Mouse (Mus musculus): ENCODE measurements around the gene Rxrb. TPM values are rescaled to one million over a fixed set of nuclear protein-coding genes. Genes with fewer than 3 reads are reported as not detected.
"Not testable (repeated sequence)": the region's sequence is repeated elsewhere in the genome, so short reads cannot be mapped to it uniquely, and the experiment has no call there.

The Rxrb gene
- total RNA-seq (2021): 10 to 100 TPM; 80.6 to 84.1 TPM
- long read RNA-seq, experiment 1, transcript Rxrb-201 (10 exons, 2,627 nt): major isoform, 65 of 174 reads
- long read RNA-seq, experiment 1, transcript Rxrb-207 (10 exons, 2,577 nt): minor isoform, 54 of 174 reads
- long read RNA-seq, experiment 1, transcript Rxrb-204 (1 exons, 939 nt): minor isoform, 7 of 174 reads
- long read RNA-seq, experiment 1, partial matches to known transcripts: 14 of 174 reads
- long read RNA-seq, experiment 1, other reads (novel, unspliced or antisense): 25 of 174 reads
- long read RNA-seq, experiment 2, transcript Rxrb-204 (1 exons, 939 nt): minor isoform, 8 of 125 reads
- long read RNA-seq, experiment 2, transcript Rxrb-207 (10 exons, 2,577 nt): major isoform, 41 of 125 reads
- long read RNA-seq, experiment 2, transcript Rxrb-201 (10 exons, 2,627 nt): minor isoform, 40 of 125 reads
- long read RNA-seq, experiment 2, partial matches to known transcripts: 7 of 125 reads
- long read RNA-seq, experiment 2, other reads (novel, unspliced or antisense): 25 of 125 reads

DNA sequence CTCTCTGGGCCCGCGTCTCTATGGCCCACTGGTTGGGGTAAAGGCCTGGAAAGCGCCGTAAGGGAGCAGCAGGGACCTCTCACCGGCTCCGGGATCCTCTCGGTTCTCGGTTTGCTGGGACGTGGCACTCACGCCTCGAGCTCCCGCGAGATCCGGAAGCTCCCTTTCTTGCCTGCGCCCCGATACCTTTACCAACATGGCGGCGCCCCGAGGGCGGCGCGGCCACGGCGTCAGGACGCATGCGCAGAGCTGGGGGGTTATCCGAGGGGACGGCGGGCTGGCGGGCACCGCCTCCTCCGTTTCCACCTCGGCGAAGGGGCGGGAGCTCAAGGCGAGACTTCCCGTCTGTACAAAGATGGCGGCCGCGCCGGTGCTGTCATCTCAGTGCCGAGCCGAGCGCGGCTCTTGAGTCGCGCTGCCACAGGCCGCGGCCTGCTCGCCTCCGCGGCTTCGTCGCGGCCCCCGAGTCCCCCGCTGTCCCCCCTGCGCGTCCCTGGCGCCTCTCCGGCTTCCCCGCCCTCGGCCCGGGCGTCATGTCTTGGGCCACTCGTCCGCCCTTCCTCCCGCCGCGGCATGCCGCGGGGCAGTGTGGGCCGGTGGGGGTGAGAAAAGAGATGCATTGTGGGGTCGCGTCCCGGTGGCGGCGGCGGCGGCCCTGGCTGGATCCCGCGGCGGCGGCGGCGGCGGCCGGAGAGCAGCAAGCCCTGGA, at the start of gene Rxrb, which contains the start of gene Slc39a7:
Gene Rxrb, plus strand, starts transcription at position 348 of the 709 bp plus-strand sequence.
Gene Slc39a7, minus strand, starts transcription at position 218 of the 709 bp plus-strand sequence.
- DNase-seq (ENCODE audit: low spot score in 2 of 2): peak; percentile 97 to 98

DNA sequence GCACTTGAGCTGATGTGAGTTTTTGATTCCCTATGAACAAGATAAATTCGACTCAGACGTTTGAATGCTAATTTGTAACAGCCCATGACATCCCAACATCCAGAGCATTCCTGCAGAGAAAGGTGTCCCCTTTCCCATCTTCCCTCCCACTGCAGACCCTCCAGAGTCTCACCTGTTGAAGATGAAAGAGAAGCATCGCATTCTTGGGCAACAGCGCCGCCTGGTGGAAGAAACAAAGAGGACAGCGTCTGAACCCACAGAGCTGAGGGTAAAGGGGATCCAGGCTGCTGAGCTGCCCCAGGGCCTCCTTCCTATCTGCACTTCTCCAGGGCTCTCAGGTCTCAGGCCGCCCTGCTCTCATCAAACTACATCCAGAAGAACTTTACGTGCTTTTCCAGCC, 49.5 kb upstream of the Rxrb start:
- DNase-seq (ENCODE audit: low spot score in 2 of 2): peak in 1 of 2 experiments; percentile 67

- DNase-seq (ENCODE audit: low spot score in 2 of 2): peak in 1 of 2 experiments; percentile 60
These were observed 39.6 kb upstream of the Rxrb start for GRCm38 (mm10) chr17:33991788-33992664.

- no peak for DNase-seq (ENCODE audit: low spot score in 2 of 2)
These were observed 36.7 kb upstream of the Rxrb start for GRCm38 (mm10) chr17:33994959-33995358.

- DNase-seq (ENCODE audit: low spot score in 2 of 2): no peak
These were observed 36.0 kb upstream of the Rxrb start for GRCm38 (mm10) chr17:33995651-33996050.

- DNase-seq (ENCODE audit: low spot score in 2 of 2): not testable (repeated sequence)
These were observed 34.6 kb upstream of the Rxrb start for GRCm38 (mm10) chr17:33997025-33997424.

- DNase-seq (ENCODE audit: low spot score in 2 of 2): not testable (repeated sequence)
These were observed 32.9 kb upstream of the Rxrb start for GRCm38 (mm10) chr17:33998697-33999096.

- DNase-seq (ENCODE audit: low spot score in 2 of 2): no peak
These were observed 32.1 kb upstream of the Rxrb start for GRCm38 (mm10) chr17:33999341-34000149.

DNA sequence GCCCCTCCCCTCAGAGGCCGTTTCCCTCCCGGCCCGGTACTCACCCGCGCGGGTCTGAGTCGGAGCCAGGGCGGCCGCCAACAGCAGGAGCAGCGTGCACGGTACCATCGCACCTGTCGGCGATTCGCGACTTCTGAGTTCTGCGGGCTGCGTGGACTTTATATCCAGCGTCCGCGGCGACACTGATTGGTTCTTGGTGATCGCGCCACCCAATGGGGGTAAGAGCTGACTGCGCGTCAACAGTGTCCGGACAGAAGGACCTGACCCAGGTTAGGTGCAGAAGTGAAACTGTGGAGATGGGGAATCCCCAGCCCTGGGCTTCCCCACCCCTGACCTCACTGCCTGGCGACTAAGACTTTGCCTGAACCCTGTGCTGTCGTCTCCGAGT, 31.5 kb upstream of the Rxrb start, which contains the start of gene H2-K1:
Gene H2-K1, minus strand, starts transcription at position 198 of the 388 bp plus-strand sequence.
- peak; percentile 64 to 65 for DNase-seq (ENCODE audit: low spot score in 2 of 2)

DNA sequence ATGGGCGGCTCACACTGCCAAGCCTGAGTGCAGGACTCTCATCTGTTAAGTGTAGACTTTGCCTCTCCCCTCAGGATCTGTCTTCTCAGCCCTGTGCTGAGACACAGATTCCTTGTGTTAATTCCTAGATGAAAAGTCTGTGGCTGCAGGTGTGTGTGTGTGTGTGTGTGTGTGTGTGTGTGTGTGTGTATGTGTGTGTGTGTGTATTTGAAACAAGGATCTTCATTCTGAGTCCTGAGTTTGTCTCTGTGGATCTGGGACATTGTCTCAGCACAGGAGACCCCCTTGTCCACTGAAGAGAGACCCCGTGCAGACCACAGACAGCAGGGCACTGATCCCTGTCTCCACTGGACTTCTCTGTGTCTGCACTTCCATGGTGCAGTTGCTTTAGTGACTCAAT, 30.8 kb upstream of the Rxrb start:
- DNase-seq (ENCODE audit: low spot score in 2 of 2): not testable (repeated sequence)

- DNase-seq (ENCODE audit: low spot score in 2 of 2): no peak
These were observed 28.2 kb upstream of the Rxrb start for GRCm38 (mm10) chr17:34003426-34003825.

DNA sequence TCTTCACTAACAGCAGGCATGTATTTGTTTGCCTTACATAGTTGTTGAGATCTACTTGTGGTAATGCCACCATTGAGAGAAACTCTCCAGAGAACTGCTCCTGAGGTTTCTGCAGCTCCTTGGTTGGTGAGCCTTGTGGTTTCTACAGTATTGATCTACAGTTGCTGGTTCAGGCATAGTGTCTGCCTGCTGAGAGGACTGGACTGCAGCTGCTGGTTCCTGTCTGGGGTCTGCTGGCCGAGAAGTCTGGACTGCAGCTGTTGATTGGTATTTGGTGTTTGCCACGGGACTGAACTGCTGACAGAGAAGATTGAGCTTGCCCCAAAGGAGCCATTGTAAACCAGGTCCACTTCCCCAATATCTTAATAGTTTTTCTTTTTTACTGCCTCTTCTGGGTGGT, 25.0 kb upstream of the Rxrb start:
- DNase-seq (ENCODE audit: low spot score in 2 of 2): no peak

GRCm38 (mm10) chr17:34010156-34010555, 21.5 kb upstream of the Rxrb start:
- DNase-seq (ENCODE audit: low spot score in 2 of 2): no peak

DNA sequence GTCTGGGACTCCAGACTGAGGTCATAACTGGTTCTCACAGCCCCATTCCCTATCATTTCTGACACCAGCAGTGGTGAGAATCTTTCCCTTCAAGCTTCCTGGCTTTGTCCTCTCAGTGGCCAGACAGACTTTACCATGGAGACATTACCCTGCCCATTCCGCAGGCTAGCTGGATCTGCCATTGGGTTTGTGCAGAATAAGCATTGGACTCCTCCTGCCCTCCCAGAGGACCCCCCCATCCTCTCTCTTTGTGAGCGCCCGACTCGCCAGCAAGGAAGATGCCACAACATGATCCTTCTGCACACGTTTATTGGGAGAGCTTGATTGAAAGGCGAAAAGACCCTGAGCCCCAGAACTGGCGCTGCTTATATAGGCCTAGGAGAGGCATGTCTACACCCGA, 18.2 kb upstream of the Rxrb start:
- DNase-seq (ENCODE audit: low spot score in 2 of 2): no peak

GRCm38 (mm10) chr17:34021539-34022413, 9.8 kb upstream of the Rxrb start:
- DNase-seq (ENCODE audit: low spot score in 2 of 2): no peak

- DNase-seq (ENCODE audit: low spot score in 2 of 2): no peak
These were observed 9.2 kb upstream of the Rxrb start for GRCm38 (mm10) chr17:34022414-34022783.

- DNase-seq (ENCODE audit: low spot score in 2 of 2): no peak
These were observed 8.6 kb upstream of the Rxrb start for GRCm38 (mm10) chr17:34022987-34023386.

DNA sequence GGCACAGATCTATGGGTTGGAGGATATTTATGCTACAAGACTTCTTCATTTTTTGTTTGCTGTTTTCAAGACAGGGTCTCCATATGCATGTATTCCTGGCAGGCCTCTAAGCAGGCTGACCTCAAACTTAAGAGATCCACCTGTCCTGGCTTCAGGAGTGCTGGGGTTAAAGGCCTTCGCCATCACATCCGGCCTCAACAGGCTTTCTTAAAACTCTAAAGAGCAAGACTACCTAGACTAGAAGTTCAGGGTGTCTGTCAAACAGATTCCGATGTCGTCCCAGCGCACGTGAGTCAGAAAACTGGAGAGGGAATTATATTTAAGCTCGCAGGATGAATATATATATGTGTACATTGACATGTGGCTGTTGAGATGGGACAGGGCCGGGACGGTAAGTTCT, 7.9 kb upstream of the Rxrb start:
- DNase-seq (ENCODE audit: low spot score in 2 of 2): no peak

DNA sequence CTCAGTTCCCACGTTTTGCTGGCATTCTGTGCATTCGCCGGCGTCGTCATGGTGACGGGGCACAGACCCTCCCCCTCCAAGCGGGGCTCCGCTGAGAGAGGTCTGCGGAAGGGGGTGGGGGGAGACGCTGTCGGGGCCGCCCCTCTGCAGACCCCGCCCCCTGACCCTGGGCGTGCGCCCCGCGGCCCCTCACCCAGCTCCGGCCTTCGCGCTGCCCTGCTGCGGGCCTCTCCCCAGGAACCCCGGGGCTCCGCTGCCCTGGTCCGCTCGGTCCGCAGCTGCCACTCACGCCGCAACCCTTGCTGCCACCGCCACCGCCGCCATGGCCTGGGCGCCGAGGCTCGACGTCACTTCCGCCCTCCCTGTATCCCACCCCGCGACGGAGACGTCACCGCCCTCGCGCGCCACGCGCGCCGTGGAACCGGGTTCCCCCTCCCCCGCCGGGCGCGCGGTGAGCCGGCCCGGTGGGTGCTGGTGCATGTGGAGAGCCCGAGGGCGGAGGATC, 7.2 kb upstream of the Rxrb start, which contains the start of gene Ring1:
Gene Ring1, minus strand, starts transcription at position 364 of the 505 bp plus-strand sequence.
- peak; percentile 90 to 92 for DNase-seq (ENCODE audit: low spot score in 2 of 2)
